Mouse (Mus musculus) MN1 (cell line): ENCODE data around the gene Atp5h.
A peak's percentile ranks its signal among the peaks of the same experiment; 100 is the strongest.

Experiments used
- DNase-seq: peaks from one replicate; pipeline ENCODE4 v3.0.0-alpha.2; 2016; ENCODE audit warnings: low spot score

Atp5h gene

GRCm38 (mm10) chr11:115437571-115438122 lies 17.9 kb upstream of the Atp5h start:
- DNase-seq, result no peak

- peak; percentile 64 for DNase-seq
Measured at GRCm38 (mm10) chr11:115435596-115436337, 16.0 kb upstream of the Atp5h start.

- DNase-seq, result no peak
Measured at GRCm38 (mm10) chr11:115433342-115433741, 13.6 kb upstream of the Atp5h start.

- no peak for DNase-seq
Measured at GRCm38 (mm10) chr11:115432814-115433213, 13.1 kb upstream of the Atp5h start.

- no peak for DNase-seq
Measured at GRCm38 (mm10) chr11:115430561-115430960, 10.8 kb upstream of the Atp5h start.

- DNase-seq, result no peak
Measured at GRCm38 (mm10) chr11:115429307-115429706, 9.5 kb upstream of the Atp5h start.

GRCm38 (mm10) chr11:115427482-115428331 lies 7.9 kb upstream of the Atp5h start:
- DNase-seq, result peak; percentile 86

- DNase-seq, result no peak
Measured at GRCm38 (mm10) chr11:115425671-115426070, 5.9 kb upstream of the Atp5h start.

- DNase-seq, result no peak
Measured at GRCm38 (mm10) chr11:115424666-115425065, 4.9 kb upstream of the Atp5h start.

- no peak for DNase-seq
Measured at GRCm38 (mm10) chr11:115423091-115423490, 3.3 kb upstream of the Atp5h start.

GRCm38 (mm10) chr11:115421972-115422371 lies 2.2 kb upstream of the Atp5h start:
- DNase-seq, result no peak

- DNase-seq, result no peak
Measured at GRCm38 (mm10) chr11:115421328-115421727, 1.6 kb upstream of the Atp5h start.

- DNase-seq, result peak; percentile 67
Measured at GRCm38 (mm10) chr11:115420336-115421190, 801 bp upstream of the Atp5h start.

GRCm38 (mm10) chr11:115409556-115409955 lies 10.2 kb downstream of the Atp5h start:
- DNase-seq, result no peak

GRCm38 (mm10) chr11:115408266-115408920 lies 11.4 kb downstream of the Atp5h start:
- no peak for DNase-seq

GRCm38 (mm10) chr11:115406858-115407401 lies 12.8 kb downstream of the Atp5h start:
- no peak for DNase-seq

- DNase-seq, result no peak
Measured at GRCm38 (mm10) chr11:115405723-115406122, 14.0 kb downstream of the Atp5h start.

- DNase-seq, result peak; percentile 89
Measured at GRCm38 (mm10) chr11:115403338-115404124, 16.2 kb downstream of the Atp5h start, which contains the start of gene Mrpl58. Gene Mrpl58 (plus strand): TSS chr11:115403752.

GRCm38 (mm10) chr11:115400630-115401391 lies 19.0 kb downstream of the Atp5h start:
- DNase-seq, result peak; percentile 82
